In the genomic region with DNA sequence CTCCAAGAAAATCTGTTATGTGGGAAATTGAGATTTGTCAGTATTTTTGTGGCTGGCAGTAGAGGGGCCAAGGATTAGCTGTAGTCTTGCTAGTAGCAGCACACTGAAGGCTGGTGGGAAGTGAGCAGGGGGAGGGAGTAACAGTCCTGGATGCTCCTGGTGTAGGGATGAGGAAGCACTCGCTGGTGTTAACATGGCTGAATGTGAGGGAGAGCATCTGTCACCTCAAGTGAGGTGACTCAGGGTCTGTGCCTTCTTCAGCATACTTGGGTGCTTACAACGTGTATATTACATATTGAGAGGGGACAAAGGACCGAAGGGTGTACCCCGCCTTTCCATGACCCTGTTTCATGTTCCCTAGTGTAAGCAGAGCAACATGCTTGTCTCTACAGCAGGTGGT, we compare ENCODE assay signal across 16 mouse cellular contexts.
A peak's percentile ranks its signal among the peaks of the same experiment; 100 is the strongest.
DNase-seq lines count a peak whose midpoint lies in the region; TF ChIP-seq lines count a peak whose summit lies in the region.
"Had no signal": no experiment of that assay in that cellular context is flagged by ENCODE, and none has a peak within 500 bp of the region (broad histone marks: within the 10 kb centered on the region; RNA-seq: fewer than 3 reads in every experiment).

No protein-coding gene starts in this region.

- no peak for TF ChIP-seq CTCF in layer of hippocampus, adult 2 months (conservative IDR thresholded peaks at IDR 0.05)
- TF ChIP-seq CTCF in CH12.LX (conservative IDR thresholded peaks at IDR 0.05 in 1 of 2, IDR thresholded peaks at IDR 0.05 in 1 of 2; ENCODE audit: low read depth in 2 of 2, low read length in 2 of 2) (no peak), E14TG2a.4 (conservative IDR thresholded peaks at IDR 0.05; ENCODE audit: low read length) (no peak)

- peak overlapping the region; percentile 13; the same call in 1 of the 2 replicates for H3K4me3 ChIP-seq in layer of hippocampus, adult 2 months
- peak overlapping the region; percentile 38 to 55 (median 40) for H3K4me3 ChIP-seq in CH12.LX (replicated peaks in 1 of 3; ENCODE audit: low read depth in 2 of 3, low read length in 2 of 3, poor library complexity in 1 of 3)
- H3K4me3 ChIP-seq in E14TG2a.4 (replicated peaks; ENCODE audit: low read length), result peak overlapping the region; percentile 24; the same call in 1 of the 2 replicates
- no peak overlapping the region for H3K4me3 ChIP-seq in myocyte
- H3K4me3 ChIP-seq: embryonic facial prominence, embryonic 12.5 days; forebrain, embryonic 15.5 days; intestine, embryonic 15.5 days had no signal

- peak overlapping the region; percentile 49; the same call in 1 of the 2 replicates for H3K27ac ChIP-seq in layer of hippocampus, adult 2 months
- no peak overlapping the region for H3K27ac ChIP-seq in CH12.LX (ENCODE audit: insufficient read depth, low read depth)
- H3K27ac ChIP-seq: embryonic facial prominence, embryonic 12.5 days; forebrain, embryonic 15.5 days; hindbrain, embryonic 14.5 days; intestine, embryonic 15.5 days had no signal

- no peaks in the 10 kb centered on the region for H3K27me3 ChIP-seq in CH12.LX (replicated peaks)
- H3K27me3 ChIP-seq in E14TG2a.4 (ENCODE audit: insufficient read depth, low read length), result no peaks in the 10 kb centered on the region
- no peaks in the 10 kb centered on the region for H3K27me3 ChIP-seq in myocyte (ENCODE audit: control insufficient read depth, insufficient read depth, insufficient read length)
- H3K27me3 ChIP-seq: embryonic facial prominence, embryonic 12.5 days; forebrain, embryonic 15.5 days; intestine, embryonic 15.5 days had no signal

- DNase-seq in layer of hippocampus, adult 2 months (ENCODE audit: low spot score in 2 of 2), result no peak
- DNase-seq in layer of hippocampus, adult 9-11 months, result no peak
- no peak for DNase-seq in CH12.LX (ENCODE audit: extremely low read depth)
- DNase-seq in adrenal gland, postnatal 10 days, result no peak
- DNase-seq: adrenal gland, postnatal 25 days; cerebellum, adult 8-10 months; cerebellum, postnatal 14 days; gastrocnemius, postnatal 14 days; heart, postnatal 10 days; heart, postnatal 4 days had no signal

- H3K9me3 ChIP-seq in CH12.LX (replicated peaks; ENCODE audit: low read length), result no peaks in the 10 kb centered on the region
- H3K9me3 ChIP-seq in E14TG2a.4 (ENCODE audit: low read length), result no peaks in the 10 kb centered on the region
- H3K9me3 ChIP-seq: embryonic facial prominence, embryonic 12.5 days; forebrain, embryonic 15.5 days; intestine, embryonic 15.5 days had no signal

- no peak for TF ChIP-seq EP300 in CH12.LX (IDR thresholded peaks at IDR 0.05; ENCODE audit: low read length)

- TF ChIP-seq RAD21 in CH12.LX (IDR thresholded peaks at IDR 0.05; ENCODE audit: low read depth, low read length), result no peak

- H3K4me2 ChIP-seq in CH12.LX (ENCODE audit: insufficient read depth, low read depth, poor library complexity, severe bottlenecking) (peak overlapping the region; percentile 79), myocyte (ENCODE audit: low read depth) (peak overlapping the region; percentile 54)
- H3K4me2 ChIP-seq: embryonic facial prominence, embryonic 12.5 days; forebrain, embryonic 15.5 days; hindbrain, embryonic 14.5 days; intestine, embryonic 15.5 days had no signal

- no peak for TF ChIP-seq POLR2A in CH12.LX (IDR thresholded peaks at IDR 0.05; ENCODE audit: low read depth, low read length)
- TF ChIP-seq POLR2A in myocyte (IDR thresholded peaks at IDR 0.05; ENCODE audit: insufficient read length, low read depth), result no peak

- in situ Hi-C loops in CH12.LX (cut with MboI; ENCODE audit: low pct_ligation_motif_present, low pct_unique_long_range_greater_than_20kb, low sequenced_read_pairs), result loop anchor here (25.0 kb wide), 1 partner anchor 377 kb away; no protein-coding TSS in a partner anchor

- dilution Hi-C loops in CH12.LX (cut with MboI; ENCODE audit: extremely low pct_ligation_motif_present, extremely low pct_unique_long_range_greater_than_20kb, low sequenced_read_pairs), result no loop called here

- H3ac ChIP-seq in myocyte (ENCODE audit: control insufficient read depth, insufficient read length), result no peak overlapping the region

- H3K9ac ChIP-seq in CH12.LX (ENCODE audit: insufficient read depth, low read depth), result no peak overlapping the region
- H3K9ac ChIP-seq: embryonic facial prominence, embryonic 12.5 days; forebrain, embryonic 15.5 days; hindbrain, embryonic 14.5 days; intestine, embryonic 15.5 days had no signal

- no peaks in the 10 kb centered on the region for H3K79me2 ChIP-seq in CH12.LX (replicated peaks; ENCODE audit: control insufficient read depth, extremely low read depth, insufficient read depth, poor library complexity, severe bottlenecking)
- peaks cover 30% of the 10 kb centered on the region for H3K79me2 ChIP-seq in myocyte (ENCODE audit: control insufficient read depth, insufficient read depth)

- peaks cover 11 to 76% of the 10 kb centered on the region in 2 experiments for H3K4me1 ChIP-seq in CH12.LX (ENCODE audit: control insufficient read depth in 1 of 2, insufficient read depth in 2 of 2)
- peaks cover 31% of the 10 kb centered on the region for H3K4me1 ChIP-seq in E14TG2a.4 (replicated peaks; ENCODE audit: low read depth, low read length)

- H3K36me3 ChIP-seq in CH12.LX (replicated peaks in 1 of 2; ENCODE audit: control insufficient read depth in 1 of 2, insufficient read depth in 1 of 2, low read length in 1 of 2), result peaks cover 0 to 17% of the 10 kb centered on the region in 2 experiments
- no peaks in the 10 kb centered on the region for H3K36me3 ChIP-seq in E14TG2a.4 (ENCODE audit: insufficient read depth, low read length)
- H3K36me3 ChIP-seq in myocyte (ENCODE audit: control insufficient read depth, insufficient read depth), result no peaks in the 10 kb centered on the region
- H3K36me3 ChIP-seq: embryonic facial prominence, embryonic 12.5 days; forebrain, embryonic 15.5 days; intestine, embryonic 15.5 days had no signal

TF ChIP-seq in CH12.LX, 34 proteins besides CTCF, POLR2A, EP300 and RAD21:
- TF ChIP-seq MEF2A (IDR thresholded peaks at IDR 0.05; ENCODE audit: borderline replicate concordance, low read depth, low read length) (no peak), NELFE (IDR thresholded peaks at IDR 0.05; ENCODE audit: low read depth, low read length) (no peak), MAZ (IDR thresholded peaks at IDR 0.05; ENCODE audit: low read depth, low read length) (no peak), CHD1 (IDR thresholded peaks at IDR 0.05; ENCODE audit: low read depth, low read length) (no peak), ZMIZ1 (IDR thresholded peaks at IDR 0.05; ENCODE audit: low read depth, low read length) (no peak), ZC3H11A (IDR thresholded peaks at IDR 0.05; ENCODE audit: low read depth, low read length) (no peak), PAX5 (IDR thresholded peaks at IDR 0.05; ENCODE audit: low read length) (no peak), TBP (conservative IDR thresholded peaks at IDR 0.05; ENCODE audit: low read depth, low read length) (no peak), BHLHE40 (IDR thresholded peaks at IDR 0.05; ENCODE audit: low read depth, low read length) (no peak), GABPA (IDR thresholded peaks at IDR 0.05; ENCODE audit: insufficient replicate concordance, low read depth, low read length) (no peak), ETS1 (conservative IDR thresholded peaks at IDR 0.05; ENCODE audit: low read depth, low read length) (no peak), MYC (IDR thresholded peaks at IDR 0.05; ENCODE audit: low read depth, low read length) (no peak), MXI1 (IDR thresholded peaks at IDR 0.05; ENCODE audit: low read depth, low read length) (no peak), NRF1 (IDR thresholded peaks at IDR 0.05; ENCODE audit: low read depth, low read length) (no peak), MAFK (IDR thresholded peaks at IDR 0.05; ENCODE audit: insufficient replicate concordance, low read length) (no peak), ELF1 (IDR thresholded peaks at IDR 0.05; ENCODE audit: low read depth, low read length) (no peak), USF2 (conservative IDR thresholded peaks at IDR 0.05; ENCODE audit: low read depth, low read length) (no peak), RCOR1 (conservative IDR thresholded peaks at IDR 0.05; ENCODE audit: low read depth, low read length) (no peak), JUN (IDR thresholded peaks at IDR 0.05; ENCODE audit: insufficient read depth, low read depth, low read length) (no peak)

TF ChIP-seq in myocyte, 11 proteins besides CTCF, POLR2A, EP300 and RAD21:
- TF ChIP-seq REST (IDR thresholded peaks at IDR 0.05; ENCODE audit: insufficient read depth, insufficient read length) (no peak), E2F4 (IDR thresholded peaks at IDR 0.05; ENCODE audit: insufficient read depth) (no peak), MYOD1 (IDR thresholded peaks at IDR 0.05; ENCODE audit: control insufficient read depth in 1 of 3, insufficient read length in 2 of 3, low read depth in 2 of 3) (no peak), USF1 (IDR thresholded peaks at IDR 0.05; ENCODE audit: low read depth) (no peak), TCF3 (IDR thresholded peaks at IDR 0.05; ENCODE audit: insufficient read length, low read depth) (no peak), MYOG (IDR thresholded peaks at IDR 0.05; ENCODE audit: control insufficient read depth in 1 of 3, insufficient read depth in 1 of 3, insufficient read length in 2 of 3, low read depth in 2 of 3) (no peak), TCF12 (IDR thresholded peaks at IDR 0.05; ENCODE audit: insufficient read depth, poor library complexity, severe bottlenecking) (no peak), MAX (IDR thresholded peaks at IDR 0.05; ENCODE audit: low read depth) (no peak)
TF ChIP-seq in myocyte: peak in this region for 0.
